ENCODE assay signal across 1 mouse cellular context in the genomic region with DNA sequence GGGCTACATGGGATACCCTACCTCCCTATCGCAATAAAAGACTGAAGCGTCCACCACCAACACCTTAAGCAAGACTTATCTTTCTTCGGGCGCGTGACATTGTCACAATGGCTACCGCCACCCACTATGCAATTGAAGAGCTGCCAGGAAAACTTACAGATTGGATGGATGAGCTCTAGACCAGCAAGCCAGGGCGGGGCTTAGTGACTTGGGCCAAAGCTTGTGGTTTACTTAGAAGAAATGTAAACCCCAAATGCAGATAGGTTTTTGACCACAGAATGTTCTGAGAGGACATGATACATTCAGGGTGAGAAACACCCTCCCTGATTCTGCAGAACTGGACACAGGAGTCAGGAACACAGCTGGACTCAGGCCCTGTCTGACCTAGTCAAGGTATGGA.
A peak's percentile ranks its signal among the peaks of the same experiment; 100 is the strongest.
TF ChIP-seq lines count a peak whose summit lies in the region.

No protein-coding gene starts in this region.

TF ChIP-seq in MEL, 35 proteins besides CTCF, POLR2A, EP300 and RAD21 (continued from another document):
- TF ChIP-seq SIN3A (IDR thresholded peaks at IDR 0.05; ENCODE audit: low read length), result peak; percentile 48; the same call in 1 of the 2 replicates
- no peak for TF ChIP-seq NRF1 (IDR thresholded peaks at IDR 0.05; ENCODE audit: insufficient read depth, low read depth, low read length, poor library complexity, severe bottlenecking)
- peak; percentile 39; the same call in 1 of the 2 replicates for TF ChIP-seq ETS1 (IDR thresholded peaks at IDR 0.05; ENCODE audit: low read depth, low read length)
- no peak for TF ChIP-seq E2F4 (IDR thresholded peaks at IDR 0.05; ENCODE audit: borderline replicate concordance, low read depth, low read length)
- no peak for TF ChIP-seq CHD2 (IDR thresholded peaks at IDR 0.05; ENCODE audit: low read length)
- no peak for TF ChIP-seq CHD1 (IDR thresholded peaks at IDR 0.05; ENCODE audit: low read depth, low read length)
- TF ChIP-seq POLR2AphosphoS5 (IDR thresholded peaks at IDR 0.05; ENCODE audit: borderline replicate concordance, low read depth, low read length), result no peak
- no peak for TF ChIP-seq USF2 (IDR thresholded peaks at IDR 0.05; ENCODE audit: borderline replicate concordance in 1 of 2, insufficient read depth in 1 of 2, low read depth in 1 of 2, low read length in 2 of 2)
- no peak for TF ChIP-seq HCFC1 (IDR thresholded peaks at IDR 0.05; ENCODE audit: low read depth, low read length)
- no peak for TF ChIP-seq ZMIZ1 (IDR thresholded peaks at IDR 0.05; ENCODE audit: low read depth, low read length)
- no peak for TF ChIP-seq TBP (IDR thresholded peaks at IDR 0.05; ENCODE audit: low read depth, low read length)
- no peak for TF ChIP-seq MEF2A (IDR thresholded peaks at IDR 0.05; ENCODE audit: extremely low read depth, insufficient replicate concordance, low read depth, low read length, poor library complexity, severe bottlenecking)
- peak; percentile 3; the same call in 1 of the 2 replicates for TF ChIP-seq MXI1 (IDR thresholded peaks at IDR 0.05; ENCODE audit: low read depth, low read length)
- no peak for TF ChIP-seq ELF1 (IDR thresholded peaks at IDR 0.05; ENCODE audit: low read depth, low read length)
- no peak for TF ChIP-seq SMC3 (IDR thresholded peaks at IDR 0.05; ENCODE audit: low read depth, low read length)
- TF ChIP-seq ZKSCAN1 (IDR thresholded peaks at IDR 0.05; ENCODE audit: low read depth, low read length), result no peak
- TF ChIP-seq MAZ (IDR thresholded peaks at IDR 0.05; ENCODE audit: low read depth, low read length), result no peak
- TF ChIP-seq JUND (IDR thresholded peaks at IDR 0.05; ENCODE audit: low read depth, low read length), result no peak
- TF ChIP-seq MAX (IDR thresholded peaks at IDR 0.05; ENCODE audit: low read length), result 0 out of 2 replicates have a peak, but pooled peaks have one; percentile 17
- TF ChIP-seq POLR2AphosphoS2 (IDR thresholded peaks at IDR 0.05; ENCODE audit: low read length), result no peak
- TF ChIP-seq TCF12 (IDR thresholded peaks at IDR 0.05; ENCODE audit: low read depth, low read length), result peak; percentile 25; the same call in 1 of the 2 replicates
- TF ChIP-seq ZC3H11A (IDR thresholded peaks at IDR 0.05; ENCODE audit: low read depth, low read length), result no peak
- TF ChIP-seq RCOR1 (IDR thresholded peaks at IDR 0.05; ENCODE audit: low read depth, low read length), result peak; percentile 93
- TF ChIP-seq KAT2A (conservative IDR thresholded peaks at IDR 0.05; ENCODE audit: low read depth, low read length), result no peak
- peak; percentile 60 for TF ChIP-seq GATA1 (IDR thresholded peaks at IDR 0.05; ENCODE audit: low read depth, low read length)
- peak; percentile 21; the same call in 1 of the 2 replicates for TF ChIP-seq MYC (IDR thresholded peaks at IDR 0.05; ENCODE audit: low read depth, low read length)
